14 mouse cellular contexts compared by ENCODE assay signal in the genomic region with DNA sequence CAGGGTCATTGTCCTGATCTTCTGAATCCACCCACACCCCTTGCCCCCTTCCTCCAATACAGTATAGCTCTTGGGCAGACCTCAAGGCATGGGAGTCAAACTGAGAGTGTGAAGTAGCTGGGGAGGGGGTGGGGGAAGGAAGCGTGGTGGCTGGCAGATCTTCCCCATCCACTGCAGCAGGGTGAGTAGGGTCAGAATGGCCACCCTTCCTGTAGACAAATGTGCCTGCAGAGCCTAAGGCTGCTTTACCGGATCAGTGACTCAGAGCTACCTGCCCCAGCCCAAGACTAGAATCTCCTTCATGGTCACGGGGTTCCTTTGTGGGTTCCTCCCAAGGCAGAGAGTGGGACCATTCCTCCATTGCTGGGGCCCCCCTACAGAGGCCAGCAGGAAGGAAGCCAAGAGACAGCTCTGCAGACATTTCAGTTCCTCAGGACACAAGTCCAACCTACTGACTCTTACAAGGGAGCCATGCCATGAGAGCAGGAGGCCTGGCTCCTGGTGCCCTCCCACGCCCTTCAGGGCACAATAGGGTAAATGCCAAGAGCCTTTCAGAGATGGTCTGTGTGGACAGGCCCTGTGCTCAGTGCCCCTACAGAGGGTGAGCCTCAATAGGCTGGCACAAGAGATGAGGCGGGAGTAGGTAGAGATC.
DNase-seq lines count a peak whose midpoint lies in the region; ATAC-seq and TF ChIP-seq lines count a peak whose summit lies in the region.
"Had no signal": no experiment of that assay in that cellular context is flagged by ENCODE, and none has a peak within 500 bp of the region (broad histone marks: within the 10 kb centered on the region; RNA-seq: fewer than 3 reads in every experiment).

No protein-coding gene starts in this region.

- H3K4me3 ChIP-seq in cerebellum, adult 2 months (replicated peaks; ENCODE audit: insufficient read depth, low read depth, low read length): no peak overlapping the region
- no peak overlapping the region for H3K4me3 ChIP-seq in heart, embryonic 13.5 days
- no peak overlapping the region for H3K4me3 ChIP-seq in midbrain, embryonic 13.5 days (replicated peaks)
- no peak overlapping the region for H3K4me3 ChIP-seq in midbrain, embryonic 11.5 days (ENCODE audit: low read depth, low read length)
- H3K4me3 ChIP-seq in stomach, embryonic 16.5 days (replicated peaks; ENCODE audit: low read length): no peak overlapping the region
- no peak overlapping the region for H3K4me3 ChIP-seq in thymus, adult 2 months (ENCODE audit: control insufficient read depth, insufficient read depth, low read length)
- H3K4me3 ChIP-seq: lung, embryonic 15.5 days had no signal

- no peak for TF ChIP-seq CTCF in cerebellum, adult 2 months (IDR thresholded peaks at IDR 0.05; ENCODE audit: borderline replicate concordance, insufficient read depth, low read depth, low read length)
- no peak for TF ChIP-seq CTCF in thymus, adult 2 months (IDR thresholded peaks at IDR 0.05; ENCODE audit: borderline replicate concordance, control insufficient read depth, extremely low read depth, insufficient read depth, low read length, poor library complexity)

- H3K4me2 ChIP-seq in heart, embryonic 13.5 days: no peak overlapping the region
- no peak overlapping the region for H3K4me2 ChIP-seq in midbrain, embryonic 13.5 days (replicated peaks)
- H3K4me2 ChIP-seq in midbrain, embryonic 11.5 days: no peak overlapping the region
- no peak overlapping the region for H3K4me2 ChIP-seq in stomach, embryonic 16.5 days (ENCODE audit: low read depth, low read length)
- H3K4me2 ChIP-seq: lung, embryonic 15.5 days had no signal

- no peaks in the 10 kb centered on the region for H3K9me3 ChIP-seq in heart, embryonic 13.5 days
- no peaks in the 10 kb centered on the region for H3K9me3 ChIP-seq in midbrain, embryonic 13.5 days
- H3K9me3 ChIP-seq in midbrain, embryonic 11.5 days (ENCODE audit: control insufficient read depth, low read length): no peaks in the 10 kb centered on the region
- H3K9me3 ChIP-seq in stomach, embryonic 16.5 days (replicated peaks; ENCODE audit: control insufficient read depth, low read length): no peaks in the 10 kb centered on the region
- H3K9me3 ChIP-seq: lung, embryonic 15.5 days had no signal

- peaks cover 93% of the 10 kb centered on the region for H3K4me1 ChIP-seq in cerebellum, adult 2 months (ENCODE audit: control insufficient read depth, insufficient read depth, low read length)
- H3K4me1 ChIP-seq in heart, embryonic 13.5 days: peaks cover 98% of the 10 kb centered on the region
- peaks cover 79% of the 10 kb centered on the region for H3K4me1 ChIP-seq in midbrain, embryonic 13.5 days (replicated peaks)
- peaks cover 4% of the 10 kb centered on the region; the same call in 1 of the 2 replicates for H3K4me1 ChIP-seq in midbrain, embryonic 11.5 days (ENCODE audit: control insufficient read depth, insufficient read depth, low read length)
- peaks cover 49% of the 10 kb centered on the region for H3K4me1 ChIP-seq in stomach, embryonic 16.5 days (ENCODE audit: control insufficient read depth, insufficient read depth, low read length)
- peaks cover 13% of the 10 kb centered on the region; the same call in 1 of the 2 replicates for H3K4me1 ChIP-seq in thymus, adult 2 months (replicated peaks; ENCODE audit: control insufficient read depth, insufficient read depth, low read length)

- TF ChIP-seq POLR2A in cerebellum, adult 2 months (IDR thresholded peaks at IDR 0.05; ENCODE audit: borderline replicate concordance, insufficient read depth, low read length): no peak
- TF ChIP-seq POLR2A in thymus, adult 2 months (IDR thresholded peaks at IDR 0.05; ENCODE audit: control insufficient read depth, extremely low read depth, insufficient read depth, low read length, poor library complexity): no peak

- peak; percentile 56 to 66 for DNase-seq in cerebellum, adult 2 months
- no peak for DNase-seq in cerebellum, adult 8-10 months
- DNase-seq in heart, postnatal 25 days (ENCODE audit: low spot score): no peak
- DNase-seq in midbrain, embryonic 11.5 days (ENCODE audit: low spot score, missing footprints): no peak
- no peak for DNase-seq in thymus, adult 2 months
- DNase-seq: adrenal gland, adult 2 months; gastrocnemius, postnatal 10 days; kidney, postnatal 36 days; spleen, adult 18-20 months; thymus, postnatal 4 days had no signal

- H3K36me3 ChIP-seq in heart, embryonic 13.5 days: peaks cover 27% of the 10 kb centered on the region
- peaks cover 43% of the 10 kb centered on the region for H3K36me3 ChIP-seq in midbrain, embryonic 13.5 days
- H3K36me3 ChIP-seq in midbrain, embryonic 11.5 days (ENCODE audit: control insufficient read depth, insufficient read depth, low read length): peaks cover 12% of the 10 kb centered on the region; the same call in 1 of the 2 replicates
- H3K36me3 ChIP-seq in stomach, embryonic 16.5 days (ENCODE audit: control insufficient read depth, insufficient read depth, low read length): no peaks in the 10 kb centered on the region
- no peaks in the 10 kb centered on the region for H3K36me3 ChIP-seq in thymus, adult 2 months (ENCODE audit: control insufficient read depth, insufficient read depth, low read length)

- no peaks in the 10 kb centered on the region for H3K27me3 ChIP-seq in cerebellum, adult 2 months (ENCODE audit: control insufficient read depth, insufficient read depth, low read length)
- H3K27me3 ChIP-seq in heart, embryonic 13.5 days (replicated peaks): no peaks in the 10 kb centered on the region
- H3K27me3 ChIP-seq in midbrain, embryonic 13.5 days: no peaks in the 10 kb centered on the region
- H3K27me3 ChIP-seq in midbrain, embryonic 11.5 days (ENCODE audit: control insufficient read depth, insufficient read depth, low read length): no peaks in the 10 kb centered on the region
- no peaks in the 10 kb centered on the region for H3K27me3 ChIP-seq in stomach, embryonic 16.5 days (ENCODE audit: control insufficient read depth, insufficient read depth, low read length)
- H3K27me3 ChIP-seq in thymus, adult 2 months (ENCODE audit: control insufficient read depth, insufficient read depth, low read length): no peaks in the 10 kb centered on the region
- H3K27me3 ChIP-seq: lung, embryonic 15.5 days had no signal

- 41% methylated on average over 5 of the region's 5 CpGs for WGBS in cerebellum, adult 2 months
- WGBS in heart, embryonic 13.5 days: 66% methylated on average over 5 of the region's 5 CpGs
- 92% methylated on average over 5 of the region's 5 CpGs for WGBS in midbrain, embryonic 13.5 days
- WGBS in midbrain, embryonic 11.5 days: 89% methylated on average over 5 of the region's 5 CpGs
- WGBS in stomach, embryonic 16.5 days: 71% methylated on average over 5 of the region's 5 CpGs
- 75% methylated on average over 5 of the region's 5 CpGs for WGBS in thymus, adult 2 months

- H3K9ac ChIP-seq in heart, embryonic 13.5 days: peak overlapping the region; percentile 64
- no peak overlapping the region for H3K9ac ChIP-seq in midbrain, embryonic 13.5 days (replicated peaks)
- no peak overlapping the region for H3K9ac ChIP-seq in midbrain, embryonic 11.5 days (ENCODE audit: low read length)
- no peak overlapping the region for H3K9ac ChIP-seq in stomach, embryonic 16.5 days (ENCODE audit: low read length)
- H3K9ac ChIP-seq: lung, embryonic 15.5 days had no signal

- ATAC-seq in heart, embryonic 13.5 days (ENCODE audit: extremely low read depth, insufficient number of reproducible peaks, low FRiP score, low TSS enrichment): no peak
- no peak for ATAC-seq in midbrain, embryonic 13.5 days
- no peak for ATAC-seq in midbrain, embryonic 11.5 days (ENCODE audit: low FRiP score)
- 0 out of 2 replicates have a peak, but pooled peaks have one; percentile 24 for ATAC-seq in stomach, embryonic 16.5 days (ENCODE audit: insufficient read depth, low FRiP score)

- intact Hi-C loops in heart, postnatal 25 days (cut with DNase I): loop anchor here (5.0 kb wide), 1 partner anchor 41 kb away; no protein-coding TSS in a partner anchor

- peak overlapping the region; percentile 68 for H3K27ac ChIP-seq in cerebellum, adult 2 months (ENCODE audit: insufficient read depth, low read length)
- H3K27ac ChIP-seq in heart, embryonic 13.5 days (replicated peaks): peak overlapping the region; percentile 94
- H3K27ac ChIP-seq in midbrain, embryonic 13.5 days: 0 out of 2 replicates have a peak overlapping the region, but pooled peaks have one; percentile 4
- H3K27ac ChIP-seq in midbrain, embryonic 11.5 days (ENCODE audit: low read depth, low read length): no peak overlapping the region
- peak overlapping the region; percentile 81 for H3K27ac ChIP-seq in stomach, embryonic 16.5 days (ENCODE audit: low read length)
- no peak overlapping the region for H3K27ac ChIP-seq in thymus, adult 2 months (ENCODE audit: control insufficient read depth, insufficient read depth, low read length)
- H3K27ac ChIP-seq: lung, embryonic 15.5 days had no signal

Comparison
In these comparisons a context has a peak if more than half of its experiments do, and no peak if none do; other contexts are left out.
1. DNase-seq: peak in cerebellum, adult 2 months (2 of 2); none in cerebellum, adult 8-10 months (single experiment), heart, postnatal 25 days (single experiment), midbrain, embryonic 11.5 days (single experiment) and thymus, adult 2 months (single experiment).
2. H3K27ac ChIP-seq: peak in cerebellum, adult 2 months (single experiment), heart, embryonic 13.5 days (single experiment), midbrain, embryonic 13.5 days (single experiment) and stomach, embryonic 16.5 days (single experiment); none in midbrain, embryonic 11.5 days (single experiment) and thymus, adult 2 months (single experiment).